Mouse (Mus musculus) left cerebral cortex, adult 8-10 months (tissue): ENCODE results near the gene Chrdl2. TPM values are rescaled to one million over a fixed set of nuclear protein-coding genes. Genes with fewer than 3 reads are reported as not detected.

Experiments
- DNase-seq, 2 experiments: peaks; one replicate each; pipeline ENCODE4 v3.0.0; 2022; ENCODE audit warnings: low spot score in 2 of 2
- total RNA-seq, 4 experiments: library from RNA; stranded (reverse); gene quantifications; 2 replicates each; pipeline ENCODE4 v1.2.4; 2022

Chrdl2 gene
- total RNA-seq, 4 experiments from 2014 or later: 0.19 to 0.61 (median 0.48) TPM

GRCm38 (mm10) chr7:99982256-99983242, 23.4 kb upstream of the Chrdl2 start:
- DNase-seq: peak in 1 of 2 experiments; percentile 58

GRCm38 (mm10) chr7:99988725-99989124, 17.2 kb upstream of the Chrdl2 start:
- DNase-seq: peak in 1 of 2 experiments; percentile 52

- no peak for DNase-seq
Measured at GRCm38 (mm10) chr7:99989844-99990760, 15.9 kb upstream of the Chrdl2 start.

GRCm38 (mm10) chr7:99990990-99991707, 14.8 kb upstream of the Chrdl2 start:
- DNase-seq: no peak

GRCm38 (mm10) chr7:99993159-99993558, 12.8 kb upstream of the Chrdl2 start:
- DNase-seq: no peak

- DNase-seq: no peak
Measured at GRCm38 (mm10) chr7:99995186-99995585, 10.8 kb upstream of the Chrdl2 start.

- no peak for DNase-seq
Measured at GRCm38 (mm10) chr7:99998668-99999067, 7.3 kb upstream of the Chrdl2 start.

GRCm38 (mm10) chr7:100003781-100004180, 2.2 kb upstream of the Chrdl2 start:
- no peak for DNase-seq

- DNase-seq: no peak
Measured at GRCm38 (mm10) chr7:100006411-100006810, 439 bp downstream of the Chrdl2 start.

GRCm38 (mm10) chr7:100008765-100009164, 2.8 kb downstream of the Chrdl2 start:
- no peak for DNase-seq

- peak in 1 of 2 experiments; percentile 41 for DNase-seq
Measured at GRCm38 (mm10) chr7:100009640-100010039, 3.7 kb downstream of the Chrdl2 start.

GRCm38 (mm10) chr7:100010711-100011110, 4.7 kb downstream of the Chrdl2 start:
- no peak for DNase-seq

- DNase-seq: no peak
Measured at GRCm38 (mm10) chr7:100012085-100012484, 6.1 kb downstream of the Chrdl2 start.

- DNase-seq: no peak
Measured at GRCm38 (mm10) chr7:100012515-100012914, 6.5 kb downstream of the Chrdl2 start.

GRCm38 (mm10) chr7:100014123-100014600, 8.2 kb downstream of the Chrdl2 start:
- no peak for DNase-seq

GRCm38 (mm10) chr7:100017056-100017455, 11.1 kb downstream of the Chrdl2 start:
- DNase-seq: peak in 1 of 2 experiments; percentile 22

- DNase-seq: no peak
Measured at GRCm38 (mm10) chr7:100027353-100027752, 21.4 kb downstream of the Chrdl2 start.

GRCm38 (mm10) chr7:100029307-100029706, 23.3 kb downstream of the Chrdl2 start:
- no peak for DNase-seq

- no peak for DNase-seq
Measured at GRCm38 (mm10) chr7:100030996-100031749, 25.2 kb downstream of the Chrdl2 start.

GRCm38 (mm10) chr7:100033672-100034071, 27.7 kb downstream of the Chrdl2 start:
- no peak for DNase-seq
